Mouse (Mus musculus): Measurements from ENCODE around the gene Dyrk1a. TPM values are rescaled to one million over a fixed set of nuclear protein-coding genes. Genes with fewer than 3 reads are reported as not detected.

The Dyrk1a gene
- 9.5 and 10.0 TPM in 2 replicates for polyA plus RNA-seq (2016; fragmentation: Nextera tagmentation; extraction: Ambion mirVana)

- under 1% methylated on average over 92 of the region's 133 CpGs for WGBS
- H3K36me3 ChIP-seq: no peaks in the 10 kb centered on the region
- peak within 1 kb of the TSS; percentile 100 for H3K9ac ChIP-seq (replicated peaks)
- peak within 1 kb of the TSS; percentile 99 for H3K4me3 ChIP-seq
- peak; percentile 95 for ATAC-seq (ENCODE audit: low FRiP score, low read depth)
- H3K27ac ChIP-seq (replicated peaks): peak within 1 kb of the TSS; percentile 100
- peak within 1 kb of the TSS; percentile 79 for H3K4me2 ChIP-seq (replicated peaks)
- H3K27me3 ChIP-seq: 0 out of 2 replicates have a peak, but pooled peaks cover 6% of the 10 kb centered on the region
- no peaks in the 10 kb centered on the region for H3K9me3 ChIP-seq
- H3K4me1 ChIP-seq: peaks cover 30% of the 10 kb centered on the region
Observed at GRCm38 (mm10) chr16:94569229-94570176, at the start of gene Dyrk1a. Gene Dyrk1a (plus strand): TSS chr16:94570010.

GRCm38 (mm10) chr16:94523594-94524377 is 46.0 kb upstream of the Dyrk1a start:
- 74% methylated on average over 6 of the region's 6 CpGs for WGBS
- Histone ChIP-seq H3K27me3 (no peaks in the 10 kb centered on the region), H3K4me1 (peaks cover 28% of the 10 kb centered on the region), H3K36me3 (no peaks in the 10 kb centered on the region), H3K4me2 (replicated peaks) (no peak overlapping the region), H3K9me3 (no peaks in the 10 kb centered on the region), H3K9ac (replicated peaks) (no peak overlapping the region), H3K27ac (replicated peaks) (no peak overlapping the region), H3K4me3 (no peak overlapping the region)
- no peak for ATAC-seq (ENCODE audit: low FRiP score, low read depth)

GRCm38 (mm10) chr16:94524691-94525090 is 45.1 kb upstream of the Dyrk1a start:
- no peaks in the 10 kb centered on the region for H3K36me3 ChIP-seq
- H3K4me2 ChIP-seq (replicated peaks): peak overlapping the region; percentile 85; the same call in 1 of the 2 replicates
- H3K4me3 ChIP-seq: no peak overlapping the region
- no peak overlapping the region for H3K9ac ChIP-seq (replicated peaks)
- peaks cover 28% of the 10 kb centered on the region for H3K4me1 ChIP-seq
- no peaks in the 10 kb centered on the region for H3K27me3 ChIP-seq
- no peak overlapping the region for H3K27ac ChIP-seq (replicated peaks)
- no peak for ATAC-seq (ENCODE audit: low FRiP score, low read depth)
- H3K9me3 ChIP-seq: no peaks in the 10 kb centered on the region
- WGBS: 85% methylated on average over 9 of the region's 9 CpGs

GRCm38 (mm10) chr16:94525955-94526343 is 43.9 kb upstream of the Dyrk1a start:
- ATAC-seq (ENCODE audit: low FRiP score, low read depth): peak; percentile 85
- H3K4me1 ChIP-seq: peaks cover 28% of the 10 kb centered on the region
- no peaks in the 10 kb centered on the region for H3K36me3 ChIP-seq
- peak overlapping the region; percentile 85 for H3K4me2 ChIP-seq (replicated peaks)
- peak overlapping the region; percentile 96 for H3K27ac ChIP-seq (replicated peaks)
- peak overlapping the region; percentile 71 for H3K4me3 ChIP-seq
- H3K9ac ChIP-seq (replicated peaks): peak overlapping the region; percentile 77
- H3K27me3 ChIP-seq: no peaks in the 10 kb centered on the region
- no peaks in the 10 kb centered on the region for H3K9me3 ChIP-seq
- WGBS: under 1% methylated on average over 23 of the region's 24 CpGs

GRCm38 (mm10) chr16:94526344-94527151 is 43.3 kb upstream of the Dyrk1a start, which contains the start of gene Vps26c:
Gene Vps26c (minus strand): TSS chr16:94526830.
- Histone ChIP-seq H3K9ac (replicated peaks) (peak within 1 kb of the TSS; percentile 77), H3K27me3 (no peaks in the 10 kb centered on the region), H3K36me3 (no peaks in the 10 kb centered on the region), H3K4me3 (peak within 1 kb of the TSS; percentile 71), H3K4me1 (peaks cover 28% of the 10 kb centered on the region), H3K27ac (replicated peaks) (peak within 1 kb of the TSS; percentile 96), H3K4me2 (replicated peaks) (peak within 1 kb of the TSS; percentile 85), H3K9me3 (no peaks in the 10 kb centered on the region)
- WGBS: under 1% methylated on average over 93 of the region's 93 CpGs
- peak; percentile 92 for ATAC-seq (ENCODE audit: low FRiP score, low read depth)

GRCm38 (mm10) chr16:94527152-94527534 is 42.7 kb upstream of the Dyrk1a start:
- WGBS: 9% methylated on average over 13 of the region's 13 CpGs
- Histone ChIP-seq H3K27ac (replicated peaks) (peak overlapping the region; percentile 96), H3K4me2 (replicated peaks) (peak overlapping the region; percentile 85), H3K9me3 (no peaks in the 10 kb centered on the region), H3K27me3 (no peaks in the 10 kb centered on the region), H3K4me3 (peak overlapping the region; percentile 71), H3K9ac (replicated peaks) (peak overlapping the region; percentile 77), H3K4me1 (peaks cover 28% of the 10 kb centered on the region), H3K36me3 (no peaks in the 10 kb centered on the region)
- ATAC-seq (ENCODE audit: low FRiP score, low read depth): no peak

- no peaks in the 10 kb centered on the region for H3K9me3 ChIP-seq
- peak overlapping the region; percentile 96 for H3K27ac ChIP-seq (replicated peaks)
- H3K4me2 ChIP-seq (replicated peaks): peak overlapping the region; percentile 85
- peaks cover 28% of the 10 kb centered on the region for H3K4me1 ChIP-seq
- WGBS: 79% methylated on average over 3 of the region's 3 CpGs
- no peaks in the 10 kb centered on the region for H3K27me3 ChIP-seq
- H3K9ac ChIP-seq (replicated peaks): peak overlapping the region; percentile 77
- H3K4me3 ChIP-seq: peak overlapping the region; percentile 71
- ATAC-seq (ENCODE audit: low FRiP score, low read depth): no peak
- H3K36me3 ChIP-seq: no peaks in the 10 kb centered on the region
Observed at GRCm38 (mm10) chr16:94527546-94527945, 42.3 kb upstream of the Dyrk1a start.

GRCm38 (mm10) chr16:94531268-94531667 is 38.5 kb upstream of the Dyrk1a start:
- Histone ChIP-seq H3K27ac (replicated peaks) (no peak overlapping the region), H3K9me3 (no peaks in the 10 kb centered on the region), H3K4me2 (replicated peaks) (no peak overlapping the region), H3K27me3 (no peaks in the 10 kb centered on the region), H3K9ac (replicated peaks) (no peak overlapping the region), H3K4me1 (peaks cover 12% of the 10 kb centered on the region), H3K4me3 (no peak overlapping the region), H3K36me3 (no peaks in the 10 kb centered on the region)
- 82% methylated on average over 4 of the region's 4 CpGs for WGBS
- ATAC-seq (ENCODE audit: low FRiP score, low read depth): no peak

GRCm38 (mm10) chr16:94533679-94534078 is 36.1 kb upstream of the Dyrk1a start:
- no peaks in the 10 kb centered on the region for H3K36me3 ChIP-seq
- no peak for ATAC-seq (ENCODE audit: low FRiP score, low read depth)
- H3K9ac ChIP-seq (replicated peaks): no peak overlapping the region
- no peaks in the 10 kb centered on the region for H3K27me3 ChIP-seq
- 79% methylated on average over 6 of the region's 6 CpGs for WGBS
- no peaks in the 10 kb centered on the region for H3K9me3 ChIP-seq
- H3K4me3 ChIP-seq: no peak overlapping the region
- no peak overlapping the region for H3K4me2 ChIP-seq (replicated peaks)
- no peaks in the 10 kb centered on the region for H3K4me1 ChIP-seq
- no peak overlapping the region for H3K27ac ChIP-seq (replicated peaks)

- Histone ChIP-seq H3K4me2 (replicated peaks) (no peak overlapping the region), H3K9ac (replicated peaks) (no peak overlapping the region), H3K27ac (replicated peaks) (no peak overlapping the region), H3K36me3 (no peaks in the 10 kb centered on the region), H3K27me3 (no peaks in the 10 kb centered on the region), H3K4me1 (no peaks in the 10 kb centered on the region), H3K4me3 (no peak overlapping the region), H3K9me3 (no peaks in the 10 kb centered on the region)
- ATAC-seq (ENCODE audit: low FRiP score, low read depth): no peak
- WGBS: 91% methylated on average over 5 of the region's 5 CpGs
Observed at GRCm38 (mm10) chr16:94535716-94536115, 34.1 kb upstream of the Dyrk1a start.

GRCm38 (mm10) chr16:94536417-94537158 is 33.2 kb upstream of the Dyrk1a start:
- no peak overlapping the region for H3K4me3 ChIP-seq
- H3K9me3 ChIP-seq: no peaks in the 10 kb centered on the region
- no peak for ATAC-seq (ENCODE audit: low FRiP score, low read depth)
- WGBS: 90% methylated on average over 7 of the region's 7 CpGs
- H3K27me3 ChIP-seq: no peaks in the 10 kb centered on the region
- no peak overlapping the region for H3K27ac ChIP-seq (replicated peaks)
- no peak overlapping the region for H3K4me2 ChIP-seq (replicated peaks)
- H3K9ac ChIP-seq (replicated peaks): no peak overlapping the region
- no peaks in the 10 kb centered on the region for H3K4me1 ChIP-seq
- H3K36me3 ChIP-seq: no peaks in the 10 kb centered on the region
